Mouse (Mus musculus) left cerebral cortex, postnatal 10 days (tissue): ENCODE data around the gene Zfhx2. TPM values are rescaled to one million over a fixed set of nuclear protein-coding genes. Genes with fewer than 3 reads are reported as not detected.

ENCODE experiments used
- DNase-seq, 2 experiments: peaks; one replicate each; pipeline ENCODE4 v3.0.0; 2021 to 2022; ENCODE audit warnings: low spot score in 2 of 2, mixed read lengths in 1 of 2; ENCODE audit errors: extremely low spot score in 1 of 2
- intact Hi-C: fragments of 180-260 bp; cut with DNase I; formaldehyde crosslinking; loops from one replicate; pipeline ENCODE4 v1.15.1; 2025
- total RNA-seq, 2 experiments: library from RNA; stranded (reverse); gene quantifications; 2 replicates each; pipeline ENCODE4 v1.2.3; 2021

The Zfhx2 gene
- total RNA-seq, 2 experiments from 2014 or later, result 26.6 to 27.2 TPM

- no peak for DNase-seq
- intact Hi-C loops, result no loop called here
These were observed 6.7 kb downstream of the Zfhx2 start for GRCm38 (mm10) chr14:55085324-55086008.

GRCm38 (mm10) chr14:55083481-55083880 is 8.6 kb downstream of the Zfhx2 start:
- intact Hi-C loops, result no loop called here
- DNase-seq, result no peak

GRCm38 (mm10) chr14:55081105-55081504 is 11.0 kb downstream of the Zfhx2 start:
- DNase-seq, result no peak
- intact Hi-C loops, result no loop called here

- DNase-seq, result peak in 1 of 2 experiments; percentile 79
- intact Hi-C loops, result loop anchor here (5.0 kb wide), 1 partner anchor 52 kb away; no protein-coding TSS in a partner anchor
These were observed 12.7 kb downstream of the Zfhx2 start for GRCm38 (mm10) chr14:55079214-55079970.

GRCm38 (mm10) chr14:55078366-55078989 is 13.6 kb downstream of the Zfhx2 start:
- no peak for DNase-seq
- intact Hi-C loops, result loop anchor here (5.0 kb wide), 1 partner anchor 51 kb away; no protein-coding TSS in a partner anchor

GRCm38 (mm10) chr14:55077481-55078365 is 14.4 kb downstream of the Zfhx2 start:
- intact Hi-C loops, result loop anchor here (5.0 kb wide), 1 partner anchor 50 kb away; no protein-coding TSS in a partner anchor
- DNase-seq, result no peak

- intact Hi-C loops, result loop anchor here (5.0 kb wide), 1 partner anchor 50 kb away; no protein-coding TSS in a partner anchor
These were observed 15.2 kb downstream of the Zfhx2 start for GRCm38 (mm10) chr14:55076956-55077355.

GRCm38 (mm10) chr14:55076224-55076623 is 15.9 kb downstream of the Zfhx2 start:
- DNase-seq, result peak; percentile 65 to 77

More at GRCm38 (mm10) chr14:55076956-55077355, 15.2 kb downstream of the Zfhx2 start:
- DNase-seq, result no peak

GRCm38 (mm10) chr14:55074416-55074815 is 17.7 kb downstream of the Zfhx2 start:
- no peak for DNase-seq
- intact Hi-C loops, result no loop called here

More at GRCm38 (mm10) chr14:55076224-55076623, 15.9 kb downstream of the Zfhx2 start:
- intact Hi-C loops, result loop anchor here (5.0 kb wide), 1 partner anchor 49 kb away; no protein-coding TSS in a partner anchor

GRCm38 (mm10) chr14:55071756-55072155 is 20.4 kb downstream of the Zfhx2 start:
- intact Hi-C loops, result no loop called here
- no peak for DNase-seq

- no peak for DNase-seq
- intact Hi-C loops, result no loop called here
These were observed 26.1 kb downstream of the Zfhx2 start for GRCm38 (mm10) chr14:55066042-55066441.

- no peak for DNase-seq
- intact Hi-C loops, result no loop called here
These were observed 26.7 kb downstream of the Zfhx2 start for GRCm38 (mm10) chr14:55065391-55065790.

GRCm38 (mm10) chr14:55064481-55065370 is 27.4 kb downstream of the Zfhx2 start:
- DNase-seq, result no peak
- intact Hi-C loops, result loop anchor here (5.0 kb wide), 1 partner anchor 37 kb away; no protein-coding TSS in a partner anchor

GRCm38 (mm10) chr14:55063581-55064381 is 28.3 kb downstream of the Zfhx2 start:
- DNase-seq, result peak in 1 of 2 experiments; percentile 24
- intact Hi-C loops, result loop anchor here (5.0 kb wide), 1 partner anchor 36 kb away; no protein-coding TSS in a partner anchor

- intact Hi-C loops, result loop anchor here (5.0 kb wide), 1 partner anchor 36 kb away; no protein-coding TSS in a partner anchor
- no peak for DNase-seq
These were observed 29.0 kb downstream of the Zfhx2 start for GRCm38 (mm10) chr14:55063117-55063516.

- intact Hi-C loops, result loop anchor here (5.0 kb wide), 1 partner anchor 35 kb away; no protein-coding TSS in a partner anchor
- DNase-seq, result peak in 1 of 2 experiments; percentile 61
These were observed 29.5 kb downstream of the Zfhx2 start for GRCm38 (mm10) chr14:55062626-55063025.
